Mouse (Mus musculus): ENCODE data around the gene Lamb1.

DNA sequence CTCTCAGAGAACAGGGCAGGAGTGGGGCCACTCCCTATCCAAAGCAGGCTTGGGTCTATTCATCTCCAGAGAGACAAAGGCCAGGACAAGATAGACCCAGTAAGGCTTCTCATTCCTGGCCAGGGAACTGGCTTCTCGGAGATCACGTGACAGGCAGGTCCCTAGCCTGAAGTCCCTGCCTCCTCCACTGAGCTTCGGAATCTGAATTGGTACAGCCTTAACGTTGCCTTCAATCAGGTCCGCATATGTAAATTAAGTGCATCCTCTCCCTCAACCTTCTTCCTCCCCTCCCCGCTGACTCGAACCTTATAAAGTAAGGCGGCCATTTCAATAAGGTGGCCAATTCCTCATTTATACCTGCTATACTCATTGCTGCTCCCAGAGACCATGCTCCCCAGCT, 39.6 kb upstream of the Lamb1 start:
- no peak for TF ChIP-seq CTCF (IDR thresholded peaks at IDR 0.05; ENCODE audit: low read depth, low read length)
- TF ChIP-seq POLR2A (IDR thresholded peaks at IDR 0.05; ENCODE audit: extremely low read depth, insufficient read depth, low read length): no peak
